Mouse (Mus musculus) liver, embryonic 11.5 days (tissue): Measurements from ENCODE around the gene Akap12. TPM values are rescaled to one million over a fixed set of nuclear protein-coding genes. Genes with fewer than 3 reads are reported as not detected.

ENCODE experiments used
- ATAC-seq: fragments of 200-750 bp; cut with Nextera tagmentation; replicated peaks from 2 replicates; pipeline ENCODE4 v1.8.0; 2017; ENCODE audit warnings: moderate number of reproducible peaks, mild to moderate bottlenecking, moderate TSS enrichment, moderate library complexity; ENCODE audit not compliant: low FRiP score
- DNase-seq: peaks from one replicate; pipeline ENCODE4 v3.0.0-alpha.2; 2017; ENCODE audit warnings: low spot score
- H3K27ac ChIP-seq: fragments of 300-500 bp; sonication (generic); 2 replicates; pipeline ENCODE4 v1.5.1; 2014; ENCODE audit warnings: mild to moderate bottlenecking, low read depth, low read length, control low read depth
- H3K27me3 ChIP-seq: fragments of 300-500 bp; sonication (generic); replicated peaks from 2 replicates; pipeline ENCODE4 v1.6.1; 2014; ENCODE audit warnings: low read length, mixed read lengths; ENCODE audit not compliant: control insufficient read depth, insufficient read depth
- H3K36me3 ChIP-seq: fragments of 300-500 bp; sonication (generic); 2 replicates; pipeline ENCODE4 v1.6.1; 2014; ENCODE audit warnings: mild to moderate bottlenecking, low read length, moderate library complexity, mixed read lengths; ENCODE audit not compliant: control insufficient read depth, insufficient read depth
- H3K4me1 ChIP-seq: fragments of 300-500 bp; sonication (generic); replicated peaks from 2 replicates; pipeline ENCODE4 v1.6.1; 2014; ENCODE audit warnings: low read length, mixed read lengths; ENCODE audit not compliant: control insufficient read depth, insufficient read depth
- H3K4me2 ChIP-seq: fragments of 300-500 bp; sonication (generic); 2 replicates; pipeline ENCODE4 v1.6.1; 2014; ENCODE audit warnings: mild to moderate bottlenecking, control low read depth, moderate library complexity
- H3K4me3 ChIP-seq: fragments of 300-500 bp; sonication (generic); 2 replicates; pipeline ENCODE4 v1.5.1; 2014; ENCODE audit warnings: low read depth, low read length, control low read depth
- H3K9ac ChIP-seq: fragments of 300-500 bp; sonication (generic); 2 replicates; pipeline ENCODE4 v1.6.1; 2014; ENCODE audit warnings: low read depth, low read length, control low read depth
- H3K9me3 ChIP-seq: fragments of 300-500 bp; sonication (generic); 2 replicates; pipeline ENCODE4 v1.6.1; 2016; ENCODE audit warnings: low read length, inconsistent platforms, mixed read lengths; ENCODE audit not compliant: control insufficient read depth
- WGBS: fragments of 180-500 bp; shearing (Covaris S2); extraction: QIAGEN DNeasy Blood & Tissue Kit; methylation state at CpG from one replicate; pipeline ENCODE4 v1.1.7; 2014; 5-methylcytosine and 5-hydroxymethylcytosine counted together
- polyA plus RNA-seq: library from polyadenylated mRNA; unstranded; fragments of >200 nt; fragmentation: Nextera tagmentation; extraction: Ambion mirVana; gene quantifications from 2 replicates; pipeline ENCODE4 v1.2.1, GENCODE M21; 2014

Akap12 gene
- polyA plus RNA-seq, 1 experiment from 2014 or later: 12.1 TPM

- Histone ChIP-seq H3K9me3 (no peaks in the 10 kb centered on the region), H3K9ac (no peak overlapping the region), H3K27me3 (no peaks in the 10 kb centered on the region), H3K27ac (no peak overlapping the region), H3K4me3 (no peak overlapping the region), H3K4me1 (no peaks in the 10 kb centered on the region), H3K36me3 (no peaks in the 10 kb centered on the region), H3K4me2 (no peak overlapping the region)
- WGBS: 50% methylated on average over 5 of the region's 5 CpGs
- no peak for ATAC-seq
- no peak for DNase-seq
Observed at GRCm38 (mm10) chr10:4356640-4357039, 90.5 kb downstream of the Akap12 start.

GRCm38 (mm10) chr10:4357435-4357834 is 91.3 kb downstream of the Akap12 start:
- Histone ChIP-seq H3K27ac (no peak overlapping the region), H3K27me3 (no peaks in the 10 kb centered on the region), H3K4me2 (no peak overlapping the region), H3K36me3 (no peaks in the 10 kb centered on the region), H3K9ac (no peak overlapping the region), H3K9me3 (no peaks in the 10 kb centered on the region), H3K4me3 (no peak overlapping the region), H3K4me1 (no peaks in the 10 kb centered on the region)
- DNase-seq (no peak), ATAC-seq (no peak)
- 85% methylated on average over 10 of the region's 10 CpGs for WGBS

- H3K4me3 ChIP-seq: no peak overlapping the region
- ATAC-seq: no peak
- H3K27ac ChIP-seq: no peak overlapping the region
- no peaks in the 10 kb centered on the region for H3K27me3 ChIP-seq
- no peak for DNase-seq
- WGBS: 89% methylated on average over 3 of the region's 3 CpGs
- no peaks in the 10 kb centered on the region for H3K4me1 ChIP-seq
- H3K9ac ChIP-seq: no peak overlapping the region
- H3K36me3 ChIP-seq: peaks cover 7% of the 10 kb centered on the region
- no peak overlapping the region for H3K4me2 ChIP-seq
- peaks cover 3% of the 10 kb centered on the region for H3K9me3 ChIP-seq
Observed at GRCm38 (mm10) chr10:4364618-4365017, 98.4 kb downstream of the Akap12 start.

GRCm38 (mm10) chr10:4370105-4370504 is 103.9 kb downstream of the Akap12 start:
- no peaks in the 10 kb centered on the region for H3K9me3 ChIP-seq
- no peak overlapping the region for H3K4me2 ChIP-seq
- H3K27ac ChIP-seq: no peak overlapping the region
- H3K4me1 ChIP-seq: no peaks in the 10 kb centered on the region
- H3K36me3 ChIP-seq: peaks cover 9% of the 10 kb centered on the region
- H3K4me3 ChIP-seq: no peak overlapping the region
- ATAC-seq: no peak
- H3K9ac ChIP-seq: no peak overlapping the region
- no peak for DNase-seq
- WGBS: 87% methylated on average over 11 of the region's 11 CpGs
- no peaks in the 10 kb centered on the region for H3K27me3 ChIP-seq

GRCm38 (mm10) chr10:4372011-4372410 is 105.8 kb downstream of the Akap12 start:
- Histone ChIP-seq H3K27ac (no peak overlapping the region), H3K27me3 (no peaks in the 10 kb centered on the region), H3K36me3 (peaks cover 9% of the 10 kb centered on the region), H3K4me2 (no peak overlapping the region), H3K4me3 (no peak overlapping the region), H3K4me1 (no peaks in the 10 kb centered on the region), H3K9me3 (no peaks in the 10 kb centered on the region), H3K9ac (no peak overlapping the region)
- DNase-seq (no peak), ATAC-seq (no peak)
- WGBS: 55% methylated on average over 5 of the region's 5 CpGs

GRCm38 (mm10) chr10:4373558-4373957 is 107.4 kb downstream of the Akap12 start:
- H3K36me3 ChIP-seq: peaks cover 3% of the 10 kb centered on the region
- H3K4me1 ChIP-seq: no peaks in the 10 kb centered on the region
- H3K27ac ChIP-seq: no peak overlapping the region
- H3K4me2 ChIP-seq: no peak overlapping the region
- no peaks in the 10 kb centered on the region for H3K27me3 ChIP-seq
- ATAC-seq (0 out of 2 replicates have a peak, but pooled peaks have one; percentile 21), DNase-seq (no peak)
- H3K9me3 ChIP-seq: no peaks in the 10 kb centered on the region
- no peak overlapping the region for H3K9ac ChIP-seq
- no peak overlapping the region for H3K4me3 ChIP-seq
- WGBS: 66% methylated on average over 4 of the region's 4 CpGs

GRCm38 (mm10) chr10:4374239-4374638 is 108.1 kb downstream of the Akap12 start:
- H3K27me3 ChIP-seq: no peaks in the 10 kb centered on the region
- peaks cover 2% of the 10 kb centered on the region; the same call in 1 of the 2 replicates for H3K36me3 ChIP-seq
- no peak overlapping the region for H3K4me3 ChIP-seq
- no peak overlapping the region for H3K9ac ChIP-seq
- H3K9me3 ChIP-seq: no peaks in the 10 kb centered on the region
- 87% methylated on average over 7 of the region's 7 CpGs for WGBS
- no peak overlapping the region for H3K27ac ChIP-seq
- ATAC-seq (no peak), DNase-seq (no peak)
- no peaks in the 10 kb centered on the region for H3K4me1 ChIP-seq
- H3K4me2 ChIP-seq: no peak overlapping the region

GRCm38 (mm10) chr10:4374734-4375133 is 108.6 kb downstream of the Akap12 start:
- Histone ChIP-seq H3K36me3 (peaks cover 2% of the 10 kb centered on the region; the same call in 1 of the 2 replicates), H3K27me3 (no peaks in the 10 kb centered on the region), H3K27ac (no peak overlapping the region), H3K4me3 (no peak overlapping the region), H3K9ac (no peak overlapping the region), H3K4me2 (no peak overlapping the region), H3K9me3 (no peaks in the 10 kb centered on the region), H3K4me1 (no peaks in the 10 kb centered on the region)
- DNase-seq: no peak
- 88% methylated on average over 4 of the region's 4 CpGs for WGBS
- no peak for ATAC-seq

- Histone ChIP-seq H3K4me3 (no peak overlapping the region), H3K4me1 (no peaks in the 10 kb centered on the region), H3K9me3 (no peaks in the 10 kb centered on the region), H3K27ac (no peak overlapping the region), H3K4me2 (no peak overlapping the region), H3K27me3 (no peaks in the 10 kb centered on the region), H3K36me3 (peaks cover 2% of the 10 kb centered on the region; the same call in 1 of the 2 replicates), H3K9ac (no peak overlapping the region)
- DNase-seq (no peak), ATAC-seq (no peak)
- WGBS: 64% methylated on average over 7 of the region's 7 CpGs
Observed at GRCm38 (mm10) chr10:4375267-4375666, 109.1 kb downstream of the Akap12 start.
